Mouse (Mus musculus): Measurements from ENCODE around the gene Snx10. TPM values are rescaled to one million over a fixed set of nuclear protein-coding genes. Genes with fewer than 3 reads are reported as not detected.

The Snx10 gene
- total RNA-seq, 2 experiments from 2014 or later, result 125 to 133 TPM

GRCm38 (mm10) chr6:51529457-51529856 lies 5.8 kb downstream of the Snx10 start:
- no peak for ATAC-seq (ENCODE audit: poor library complexity, severe bottlenecking)

GRCm38 (mm10) chr6:51533467-51534200 lies 9.9 kb downstream of the Snx10 start:
- ATAC-seq (ENCODE audit: poor library complexity, severe bottlenecking), result peak; percentile 95

GRCm38 (mm10) chr6:51535571-51535970 lies 11.9 kb downstream of the Snx10 start:
- no peak for ATAC-seq (ENCODE audit: poor library complexity, severe bottlenecking)

GRCm38 (mm10) chr6:51540525-51540924 lies 16.8 kb downstream of the Snx10 start:
- ATAC-seq (ENCODE audit: poor library complexity, severe bottlenecking), result peak; percentile 35

GRCm38 (mm10) chr6:51541422-51541821 lies 17.7 kb downstream of the Snx10 start:
- ATAC-seq (ENCODE audit: poor library complexity, severe bottlenecking), result no peak

- ATAC-seq (ENCODE audit: poor library complexity, severe bottlenecking), result no peak
Observed at GRCm38 (mm10) chr6:51542147-51542546, 18.4 kb downstream of the Snx10 start.

- ATAC-seq (ENCODE audit: poor library complexity, severe bottlenecking), result no peak
Observed at GRCm38 (mm10) chr6:51543639-51544117, 20.0 kb downstream of the Snx10 start.

- ATAC-seq (ENCODE audit: poor library complexity, severe bottlenecking), result peak; percentile 87
Observed at GRCm38 (mm10) chr6:51544118-51544681, 20.5 kb downstream of the Snx10 start.

GRCm38 (mm10) chr6:51545219-51545859 lies 21.6 kb downstream of the Snx10 start:
- peak; percentile 62 for ATAC-seq (ENCODE audit: poor library complexity, severe bottlenecking)

GRCm38 (mm10) chr6:51546085-51546484 lies 22.4 kb downstream of the Snx10 start:
- ATAC-seq (ENCODE audit: poor library complexity, severe bottlenecking), result no peak

- ATAC-seq (ENCODE audit: poor library complexity, severe bottlenecking), result no peak
Observed at GRCm38 (mm10) chr6:51548757-51549156, 25.1 kb downstream of the Snx10 start.

- peak; percentile 54 for ATAC-seq (ENCODE audit: poor library complexity, severe bottlenecking)
Observed at GRCm38 (mm10) chr6:51551267-51551802, 27.6 kb downstream of the Snx10 start.

- peak; percentile 52 for ATAC-seq (ENCODE audit: poor library complexity, severe bottlenecking)
Observed at GRCm38 (mm10) chr6:51556562-51556961, 32.9 kb downstream of the Snx10 start.

GRCm38 (mm10) chr6:51558311-51558710 lies 34.6 kb downstream of the Snx10 start:
- ATAC-seq (ENCODE audit: poor library complexity, severe bottlenecking), result peak; percentile 93

GRCm38 (mm10) chr6:51566771-51567680 lies 43.3 kb downstream of the Snx10 start:
- ATAC-seq (ENCODE audit: poor library complexity, severe bottlenecking), result no peak

GRCm38 (mm10) chr6:51569086-51569485 lies 45.4 kb downstream of the Snx10 start:
- ATAC-seq (ENCODE audit: poor library complexity, severe bottlenecking), result no peak

- ATAC-seq (ENCODE audit: poor library complexity, severe bottlenecking), result no peak
Observed at GRCm38 (mm10) chr6:51573136-51573535, 49.4 kb downstream of the Snx10 start.

- no peak for ATAC-seq (ENCODE audit: poor library complexity, severe bottlenecking)
Observed at GRCm38 (mm10) chr6:51574132-51574531, 50.4 kb downstream of the Snx10 start.

GRCm38 (mm10) chr6:51578415-51578814 lies 54.7 kb downstream of the Snx10 start:
- ATAC-seq (ENCODE audit: poor library complexity, severe bottlenecking), result no peak

- ATAC-seq (ENCODE audit: poor library complexity, severe bottlenecking), result peak; percentile 94
Observed at GRCm38 (mm10) chr6:51580040-51580680, 56.5 kb downstream of the Snx10 start.

Measured in megakaryocyte, adult 5-6 weeks (primary cell).